ENCODE assay signal across 31 mouse cellular contexts in the genomic region with DNA sequence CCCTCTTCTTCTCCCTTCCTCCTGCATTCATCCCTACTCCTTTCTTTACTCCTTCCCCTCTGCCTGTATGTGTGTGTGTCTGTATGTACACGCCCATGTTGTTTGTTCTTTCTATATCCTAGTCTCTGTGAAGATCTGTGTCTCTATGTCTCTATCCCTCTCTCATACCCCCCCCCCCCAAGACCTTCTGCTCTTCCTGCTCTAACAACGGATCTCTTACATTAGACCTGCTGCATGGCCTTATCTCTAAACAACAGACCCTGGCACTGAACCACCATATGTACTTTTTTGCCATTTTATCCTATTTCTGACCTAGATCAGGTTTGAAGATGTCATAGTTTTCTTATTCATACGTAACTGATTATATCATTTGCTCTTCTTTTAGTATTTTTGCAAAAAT.
"Had no signal": no experiment of that assay in that cellular context is flagged by ENCODE, and none has a peak within 500 bp of the region (broad histone marks: within the 10 kb centered on the region; RNA-seq: fewer than 3 reads in every experiment).

No protein-coding gene starts in this region.

- H3K4me1 ChIP-seq: limb, embryonic 10.5 days; limb, embryonic 12.5 days; limb, embryonic 13.5 days; limb, embryonic 15.5 days; liver, embryonic 13.5 days; liver, embryonic 15.5 days; lung, embryonic 15.5 days; megakaryocyte, embryonic 14.5 days; midbrain, embryonic 10.5 days; midbrain, embryonic 12.5 days; midbrain, embryonic 13.5 days; midbrain, embryonic 15.5 days; neural tube, embryonic 12.5 days had no signal

- H3K9me3 ChIP-seq: limb, embryonic 10.5 days; limb, embryonic 12.5 days; limb, embryonic 13.5 days; limb, embryonic 15.5 days; liver, embryonic 13.5 days; liver, embryonic 15.5 days; lung, embryonic 15.5 days; megakaryocyte, embryonic 14.5 days; midbrain, embryonic 10.5 days; midbrain, embryonic 12.5 days; midbrain, embryonic 13.5 days; midbrain, embryonic 15.5 days; neural tube, embryonic 12.5 days had no signal

- DNase-seq: left cerebral cortex, postnatal 4 days; liver; liver, embryonic 13.5 days; liver, postnatal 0 days; lung, adult 18-20 months; lung, adult 2 months; lung, embryonic 14.5 days; lung, postnatal 10 days; lung, postnatal 14 days; lung, postnatal 36 days; lung, postnatal 4 days; midbrain, embryonic 14.5 days had no signal

- H3K27me3 ChIP-seq: limb, embryonic 12.5 days; limb, embryonic 13.5 days; limb, embryonic 15.5 days; liver, embryonic 13.5 days; liver, embryonic 15.5 days; lung, embryonic 15.5 days; megakaryocyte, embryonic 14.5 days; midbrain, embryonic 12.5 days; midbrain, embryonic 13.5 days; midbrain, embryonic 15.5 days; neural tube, embryonic 12.5 days had no signal

- ATAC-seq: liver, postnatal 0 days; lung, postnatal 0 days; midbrain, embryonic 13.5 days; midbrain, embryonic 15.5 days; midbrain, embryonic 16.5 days had no signal

- H3K27ac ChIP-seq: left cerebral cortex, adult 2 months; limb, embryonic 10.5 days; limb, embryonic 12.5 days; limb, embryonic 13.5 days; limb, embryonic 15.5 days; liver, embryonic 13.5 days; liver, embryonic 14.5 days; liver, embryonic 15.5 days; lung, embryonic 15.5 days; macrophage; midbrain, embryonic 10.5 days; midbrain, embryonic 12.5 days; midbrain, embryonic 13.5 days; midbrain, embryonic 15.5 days; neural tube, embryonic 12.5 days had no signal

- H3K4me2 ChIP-seq: limb, embryonic 12.5 days; limb, embryonic 13.5 days; limb, embryonic 15.5 days; liver, embryonic 13.5 days; liver, embryonic 15.5 days; lung, embryonic 14.5 days; lung, embryonic 15.5 days; midbrain, embryonic 11.5 days; midbrain, embryonic 12.5 days; midbrain, embryonic 13.5 days; midbrain, embryonic 15.5 days; neural tube, embryonic 12.5 days had no signal

- H3K4me3 ChIP-seq: left cerebral cortex, adult 2 months; limb, embryonic 10.5 days; limb, embryonic 12.5 days; limb, embryonic 13.5 days; limb, embryonic 15.5 days; liver, embryonic 13.5 days; liver, embryonic 15.5 days; lung, embryonic 15.5 days; megakaryocyte, embryonic 14.5 days; midbrain, embryonic 10.5 days; midbrain, embryonic 12.5 days; midbrain, embryonic 13.5 days; midbrain, embryonic 15.5 days; myocyte; neural tube, embryonic 12.5 days had no signal

- H3K36me3 ChIP-seq: limb, embryonic 10.5 days; limb, embryonic 12.5 days; limb, embryonic 13.5 days; limb, embryonic 15.5 days; liver, embryonic 13.5 days; liver, embryonic 15.5 days; lung, embryonic 15.5 days; midbrain, embryonic 10.5 days; midbrain, embryonic 12.5 days; midbrain, embryonic 13.5 days; midbrain, embryonic 15.5 days; neural tube, embryonic 12.5 days had no signal

- H3K9ac ChIP-seq: limb, embryonic 12.5 days; limb, embryonic 13.5 days; limb, embryonic 15.5 days; liver, embryonic 13.5 days; liver, embryonic 14.5 days; liver, embryonic 15.5 days; liver, postnatal 0 days; lung, embryonic 14.5 days; lung, embryonic 15.5 days; midbrain, embryonic 12.5 days; midbrain, embryonic 13.5 days; midbrain, embryonic 15.5 days; neural tube, embryonic 12.5 days had no signal
